8 mouse cellular contexts compared by ENCODE assay signal in genomic region chr2:168589368-168590167, GRCm38 (mm10). TPM values are rescaled to one million over a fixed set of nuclear protein-coding genes. Genes with fewer than 3 reads are reported as not detected.
DNase-seq lines count a peak whose midpoint lies in the region; ATAC-seq and TF ChIP-seq lines count a peak whose summit lies in the region.

No protein-coding gene starts in this region.

- H3K27ac ChIP-seq in lung, embryonic 14.5 days (ENCODE audit: low read depth), result no peak overlapping the region
- no peak overlapping the region for H3K27ac ChIP-seq in hindbrain, embryonic 15.5 days (replicated peaks)
- H3K27ac ChIP-seq in midbrain, embryonic 13.5 days, result no peak overlapping the region

- H3K27me3 ChIP-seq in lung, embryonic 14.5 days (ENCODE audit: insufficient read depth, low read length), result peaks cover 38% of the 10 kb centered on the region
- peaks cover 31% of the 10 kb centered on the region for H3K27me3 ChIP-seq in hindbrain, embryonic 15.5 days
- H3K27me3 ChIP-seq in midbrain, embryonic 13.5 days, result peaks cover 36% of the 10 kb centered on the region

- peak overlapping the region; percentile 51 for H3K9ac ChIP-seq in lung, embryonic 14.5 days
- H3K9ac ChIP-seq in hindbrain, embryonic 15.5 days, result peak overlapping the region; percentile 28
- H3K9ac ChIP-seq in midbrain, embryonic 13.5 days (replicated peaks), result peak overlapping the region; percentile 53

- no peaks in the 10 kb centered on the region for H3K36me3 ChIP-seq in lung, embryonic 14.5 days (ENCODE audit: insufficient read depth)
- H3K36me3 ChIP-seq in hindbrain, embryonic 15.5 days, result no peaks in the 10 kb centered on the region
- no peaks in the 10 kb centered on the region for H3K36me3 ChIP-seq in midbrain, embryonic 13.5 days

- WGBS in lung, embryonic 14.5 days, result 9% methylated on average over 21 of the region's 21 CpGs
- WGBS in hindbrain, embryonic 15.5 days, result 5% methylated on average over 21 of the region's 21 CpGs
- WGBS in midbrain, embryonic 13.5 days, result 6% methylated on average over 21 of the region's 21 CpGs

- H3K4me1 ChIP-seq in lung, embryonic 14.5 days (ENCODE audit: insufficient read depth), result no peaks in the 10 kb centered on the region; the same call in 1 of the 2 replicates
- peaks cover 35% of the 10 kb centered on the region for H3K4me1 ChIP-seq in hindbrain, embryonic 15.5 days (replicated peaks)
- H3K4me1 ChIP-seq in midbrain, embryonic 13.5 days (replicated peaks), result peaks cover 29% of the 10 kb centered on the region

- H3K9me3 ChIP-seq in lung, embryonic 14.5 days (ENCODE audit: low read depth, low read length), result no peaks in the 10 kb centered on the region
- no peaks in the 10 kb centered on the region for H3K9me3 ChIP-seq in hindbrain, embryonic 15.5 days
- H3K9me3 ChIP-seq in midbrain, embryonic 13.5 days, result no peaks in the 10 kb centered on the region

- TF ChIP-seq CTCF in lung, embryonic 14.5 days (IDR thresholded peaks at IDR 0.05; ENCODE audit: low read depth), result no peak

- H3K4me3 ChIP-seq in lung, embryonic 14.5 days (ENCODE audit: low read depth, low read length), result peak overlapping the region; percentile 42
- peak overlapping the region; percentile 33 for H3K4me3 ChIP-seq in hindbrain, embryonic 15.5 days
- H3K4me3 ChIP-seq in midbrain, embryonic 13.5 days (replicated peaks), result peak overlapping the region; percentile 37

- H3K4me2 ChIP-seq in lung, embryonic 14.5 days, result peak overlapping the region; percentile 65
- peak overlapping the region; percentile 57 for H3K4me2 ChIP-seq in hindbrain, embryonic 15.5 days
- H3K4me2 ChIP-seq in midbrain, embryonic 13.5 days (replicated peaks), result peak overlapping the region; percentile 62

- ATAC-seq in lung, embryonic 14.5 days (ENCODE audit: insufficient read depth), result 0 out of 2 replicates have a peak, but pooled peaks have one; percentile 35
- peak; percentile 46 for ATAC-seq in common myeloid progenitor, adult 5-6 weeks (replicated peaks; ENCODE audit: low read depth, poor library complexity, severe bottlenecking)
- peak; percentile 49; the same call in 1 of the 2 replicates for ATAC-seq in hindbrain, embryonic 15.5 days (ENCODE audit: low FRiP score, low read depth)
- peak; percentile 59 for ATAC-seq in midbrain, embryonic 13.5 days

- DNase-seq in lung, embryonic 14.5 days, result no peak
- DNase-seq in lung, postnatal 25 days (ENCODE audit: low spot score), result no peak
- DNase-seq in urinary bladder, postnatal 4 days (ENCODE audit: low spot score in 2 of 2), result no peak
- DNase-seq in urinary bladder, adult 2 months (ENCODE audit: low spot score), result no peak
- no peak for DNase-seq in urinary bladder, adult 18-20 months (ENCODE audit: low spot score in 2 of 2)

RNA-seq across cellular contexts. Expression of gene Nfatc2, which starts 11.9 kb away (rescaled TPM):
- 2.1 and 2.3 TPM in 2 replicates for polyA plus RNA-seq in lung, embryonic 14.5 days (2014; fragmentation: Nextera tagmentation; extraction: Ambion mirVana)
- total RNA-seq in common myeloid progenitor, adult 5-6 weeks (2017), result 1.3 TPM in 2 replicates
- polyA plus RNA-seq in hindbrain, embryonic 15.5 days (2015; fragmentation: Nextera tagmentation; extraction: Ambion mirVana), result 3.8 and 4.6 TPM in 2 replicates
- 1.7 TPM in 2 replicates for polyA plus RNA-seq in midbrain, embryonic 13.5 days (2015; fragmentation: Nextera tagmentation; extraction: Ambion mirVana)
- polyA plus RNA-seq in urinary bladder, adult 2 months (2012; rRNA removed), result 2.4 and 4.9 TPM in 2 replicates
